Mouse (Mus musculus) mature B cell (primary cell): ENCODE measurements around the gene Abtb1.

ENCODE experiments used
- in situ Hi-C: fragments of 300-500 bp; cut with MboI; formaldehyde crosslinking; loops from 2 replicates; pipeline ENCODE4 v1.14.3; 2019

Abtb1 gene

DNA sequence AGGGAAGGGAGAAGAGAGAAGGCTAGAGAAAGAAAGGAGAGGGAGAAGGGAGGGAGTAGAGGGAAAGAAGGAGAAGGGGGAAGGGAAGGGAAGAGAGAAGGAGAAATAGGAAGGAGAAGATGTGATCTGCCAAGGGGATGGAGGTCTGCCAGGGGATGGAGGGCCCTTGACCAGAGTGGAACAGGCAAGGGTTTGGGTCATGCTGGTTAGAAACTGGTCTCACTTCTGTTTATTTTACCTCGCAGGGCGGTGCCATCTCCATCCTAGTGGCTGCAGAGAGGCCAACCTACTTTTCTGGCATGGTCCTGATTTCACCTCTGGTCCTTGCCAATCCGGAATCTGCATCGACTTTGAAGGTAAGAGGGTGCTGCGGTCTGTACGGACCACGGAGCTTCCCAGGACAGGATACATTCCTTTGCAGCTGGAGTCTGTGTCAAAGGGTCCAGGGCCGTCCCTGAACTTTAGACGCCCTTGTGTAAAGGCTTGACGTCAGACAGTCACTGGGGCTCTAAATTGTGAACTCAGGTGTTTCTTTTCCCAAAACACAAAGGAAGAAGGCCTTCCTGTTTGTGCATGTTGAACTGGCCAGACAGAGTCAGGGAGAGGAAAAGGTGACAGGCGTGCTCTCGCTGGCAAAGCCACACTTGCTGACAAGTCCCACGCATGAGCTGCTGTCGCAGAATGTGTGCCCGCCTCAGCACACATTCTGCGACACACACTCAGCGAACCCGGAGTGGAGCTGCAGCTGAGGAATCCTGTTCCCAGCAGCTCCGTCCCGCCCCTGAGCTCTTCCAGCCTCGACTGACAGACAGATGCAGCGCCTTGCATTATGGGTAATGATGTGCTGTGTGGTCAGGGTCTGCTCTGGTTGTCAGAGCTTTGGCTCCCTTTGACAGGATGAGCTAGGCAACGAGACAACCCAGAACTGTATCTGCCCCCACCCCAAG is 32.4 kb downstream of the Abtb1 start:
- in situ Hi-C loops = no loop called here

DNA sequence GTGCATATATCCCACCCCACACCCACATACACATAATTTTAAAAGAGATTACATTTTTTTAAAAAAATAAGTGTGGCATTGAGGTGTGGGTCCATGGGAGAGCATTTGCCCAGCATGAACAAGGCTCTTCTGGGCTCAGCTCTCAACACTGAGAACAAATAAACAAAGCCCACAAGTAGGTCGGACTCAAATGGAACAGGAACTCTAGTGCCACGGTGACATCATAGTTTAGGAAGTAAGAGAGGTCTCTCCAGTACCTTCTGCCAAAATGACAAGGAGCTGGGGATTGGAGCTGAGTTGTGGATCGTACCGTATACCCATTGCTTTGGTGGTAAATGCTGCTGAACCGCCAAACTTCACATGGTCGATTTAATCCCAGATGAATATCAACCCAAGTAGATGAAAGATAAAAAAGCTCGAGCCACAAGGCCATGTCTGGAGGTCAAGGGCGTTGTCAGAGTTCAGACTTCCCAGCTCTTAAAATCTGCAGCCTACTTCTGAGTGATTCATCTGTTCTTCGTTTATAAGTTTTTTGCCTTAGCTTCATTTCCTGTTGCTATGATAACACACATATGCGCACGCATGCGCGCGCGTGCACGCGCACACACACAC is 36.7 kb downstream of the Abtb1 start:
- in situ Hi-C loops = no loop called here

DNA sequence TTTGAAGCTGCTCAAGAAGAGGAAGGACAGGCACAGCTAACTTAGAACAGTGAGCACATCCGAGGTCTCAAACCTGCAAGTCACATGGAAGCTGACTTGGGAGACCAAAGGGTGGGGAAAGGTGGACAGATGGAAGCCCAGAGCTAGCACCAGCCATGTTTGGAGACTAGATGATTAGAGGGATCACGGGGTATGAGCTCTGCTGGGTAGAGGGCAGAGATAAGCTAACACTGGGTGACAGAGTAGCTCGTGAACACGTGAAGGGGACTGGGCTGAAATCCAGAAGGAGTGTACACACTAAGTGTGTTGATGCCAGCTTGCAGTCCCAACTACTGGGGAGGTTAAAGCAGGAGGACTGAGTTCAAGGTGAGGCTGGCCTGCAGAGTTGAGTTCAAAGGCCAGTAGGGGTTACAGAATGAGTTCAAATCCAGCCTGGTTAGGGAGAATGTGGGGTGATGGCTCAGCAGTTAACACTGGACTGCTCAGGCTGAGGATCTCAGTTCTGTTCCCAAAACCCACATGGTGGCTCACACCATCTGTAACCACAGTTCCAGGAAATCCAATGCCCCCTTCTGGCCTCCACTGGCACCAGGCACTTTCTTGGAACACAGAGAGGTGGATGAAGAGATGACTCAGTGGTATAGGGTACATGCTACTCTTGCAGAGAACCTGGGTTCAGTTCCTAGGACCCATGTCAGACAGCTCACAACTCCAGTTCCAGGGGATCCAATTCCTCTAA is 37.7 kb downstream of the Abtb1 start:
- in situ Hi-C loops = no loop called here

GRCm38 (mm10) chr6:88803051-88803450 is 38.7 kb downstream of the Abtb1 start:
- in situ Hi-C loops = no loop called here

- in situ Hi-C loops = no loop called here
Measured at GRCm38 (mm10) chr6:88800735-88801134, 41.0 kb downstream of the Abtb1 start.

GRCm38 (mm10) chr6:88800191-88800590 is 41.6 kb downstream of the Abtb1 start:
- in situ Hi-C loops = no loop called here

DNA sequence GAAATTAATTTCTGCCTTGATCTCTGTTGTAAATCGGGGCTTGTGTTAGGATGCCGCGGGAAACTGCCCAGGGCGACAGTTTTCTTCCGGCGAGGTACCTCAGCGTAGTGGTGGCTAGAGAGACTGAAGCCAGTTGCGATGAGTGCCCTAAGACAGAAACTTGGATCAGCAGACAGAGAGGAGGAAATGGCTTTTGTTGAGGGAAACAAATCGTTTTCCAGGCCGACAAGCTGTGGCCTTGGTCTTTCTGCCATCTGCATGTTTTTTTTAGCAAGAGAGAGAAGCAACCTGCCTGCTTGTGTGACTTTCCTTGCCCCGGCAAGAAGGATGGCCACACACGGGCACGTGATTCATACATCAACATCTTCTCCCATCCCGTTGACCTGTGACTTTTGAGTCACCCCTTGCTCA is 47.2 kb downstream of the Abtb1 start:
- in situ Hi-C loops = no loop called here

DNA sequence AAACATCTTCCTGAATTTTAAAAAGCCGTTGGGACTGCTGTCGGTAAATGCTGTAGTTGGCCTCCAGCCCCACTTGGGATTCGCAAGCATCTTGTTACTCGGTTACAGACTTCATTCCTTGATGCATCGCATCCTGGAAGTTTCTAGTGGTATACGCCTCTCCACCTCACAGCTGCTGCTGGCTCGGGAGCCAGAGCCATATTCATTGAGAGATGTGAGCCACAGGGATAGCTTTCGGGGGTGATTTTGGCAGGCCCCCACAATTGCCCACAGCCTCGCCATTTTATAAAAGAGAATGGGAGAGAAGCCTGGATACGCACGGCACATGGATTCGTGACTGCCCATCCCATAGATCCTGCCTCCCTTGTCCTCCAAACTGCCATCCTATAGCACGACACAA is 47.9 kb downstream of the Abtb1 start:
- in situ Hi-C loops = no loop called here

DNA sequence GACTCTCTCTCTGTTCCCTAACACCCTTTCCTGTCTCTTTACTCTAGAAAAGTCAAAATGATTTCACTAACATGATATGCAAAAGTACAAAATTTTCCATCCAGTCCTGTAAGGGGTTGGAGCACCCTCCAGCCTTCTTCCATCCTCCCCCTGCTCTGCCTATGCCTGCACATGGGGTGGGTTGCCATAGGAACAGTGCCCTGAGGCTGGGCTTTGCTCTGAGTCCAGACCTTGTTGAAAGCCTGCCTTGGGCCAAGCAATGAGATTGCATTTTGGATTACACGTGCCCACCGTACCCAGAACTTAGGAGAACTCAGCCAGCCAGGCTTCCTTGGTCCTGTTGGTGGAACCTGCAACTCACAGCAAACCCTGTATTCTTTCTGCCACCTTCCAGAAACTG is 48.5 kb downstream of the Abtb1 start:
- in situ Hi-C loops = no loop called here

- in situ Hi-C loops = no loop called here
Measured at GRCm38 (mm10) chr6:88792147-88792691, 49.6 kb downstream of the Abtb1 start.

GRCm38 (mm10) chr6:88791299-88791698 is 50.5 kb downstream of the Abtb1 start:
- in situ Hi-C loops = no loop called here

DNA sequence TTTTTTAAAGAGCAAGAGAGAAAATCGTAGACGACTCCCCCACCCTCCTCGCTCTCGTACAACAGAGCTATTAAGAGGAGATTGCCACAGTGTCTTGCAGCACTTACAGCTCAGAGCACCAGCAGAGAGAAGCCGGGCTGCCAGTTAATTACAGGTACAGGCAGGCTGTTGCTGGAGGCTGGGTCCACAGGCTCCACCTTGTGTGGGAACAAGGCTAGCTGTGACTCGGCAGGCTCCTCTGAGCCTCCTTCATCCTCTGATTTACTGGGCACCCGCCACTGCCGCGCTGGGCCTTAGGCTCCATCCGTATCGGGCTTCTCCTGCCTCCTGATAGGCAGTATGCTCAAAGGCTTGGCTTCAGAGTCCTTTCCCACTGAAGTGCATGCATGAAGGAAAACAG is 53.6 kb downstream of the Abtb1 start:
- in situ Hi-C loops = no loop called here

DNA sequence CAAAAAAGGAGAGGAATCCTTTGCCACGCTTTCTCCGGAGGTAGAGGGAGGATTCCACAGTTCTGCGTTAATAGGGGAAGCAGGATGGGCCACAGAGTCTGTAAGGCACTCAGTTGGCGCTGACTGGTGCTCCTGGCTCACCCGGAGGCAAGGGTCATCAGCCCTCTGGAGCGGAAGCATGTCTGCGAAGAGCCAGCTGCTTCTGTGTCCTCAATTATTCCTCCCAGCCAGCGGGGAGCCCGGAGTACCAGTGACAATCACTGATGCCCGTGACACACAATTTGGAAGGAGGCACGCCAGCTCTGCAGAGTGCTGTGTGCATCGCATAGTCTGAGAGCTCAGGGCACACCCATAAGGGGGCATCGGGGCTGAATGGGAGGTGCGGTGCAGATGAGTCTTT is 54.3 kb downstream of the Abtb1 start:
- in situ Hi-C loops = no loop called here

DNA sequence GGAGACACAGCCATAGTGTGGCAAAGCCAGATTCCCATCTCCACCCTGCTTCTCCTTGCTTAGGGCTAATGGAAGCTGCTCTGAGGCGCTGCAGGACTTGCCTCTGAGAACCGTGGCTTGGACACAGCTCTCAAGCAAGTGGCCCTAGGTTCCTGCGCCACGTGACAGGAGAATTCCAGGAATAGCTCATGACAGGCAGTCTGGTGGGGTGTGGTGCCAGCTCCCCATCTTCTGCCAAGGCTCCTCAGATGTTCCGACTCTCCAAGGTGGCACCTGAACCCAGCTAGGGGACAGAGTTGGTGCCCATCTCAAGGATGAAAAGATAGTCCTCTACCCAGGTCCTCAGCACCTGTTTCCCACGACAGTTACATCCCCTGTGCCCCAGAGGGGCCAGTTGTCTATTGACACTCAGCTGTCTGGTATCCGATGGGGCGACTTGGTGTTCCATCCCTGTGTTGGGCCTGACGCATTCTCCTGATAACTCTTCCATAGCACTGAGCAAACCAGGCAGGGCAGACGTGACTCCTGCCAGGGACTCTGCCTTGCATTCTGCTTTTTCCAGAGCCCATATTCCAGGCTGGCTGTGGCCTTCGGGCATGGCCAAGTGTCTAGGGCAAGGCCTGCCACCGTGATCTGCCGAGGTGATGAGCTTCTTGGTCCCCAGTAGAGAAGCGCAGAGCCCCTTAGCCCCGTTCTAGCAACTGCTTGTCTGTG is 54.9 kb downstream of the Abtb1 start:
- in situ Hi-C loops = no loop called here
